Mouse (Mus musculus) small intestine, adult 2 months (tissue): ENCODE results near the gene Gimap9. TPM values are rescaled to one million over a fixed set of nuclear protein-coding genes. Genes with fewer than 3 reads are reported as not detected.

Experiments used
- H3K27ac ChIP-seq: fragments of 200-500 bp; 2 replicates; pipeline ENCODE4 v1.5.1; 2012; ENCODE audit warnings: low read depth, low read length, control low read depth, inconsistent platforms; ENCODE audit not compliant: insufficient read depth
- H3K27me3 ChIP-seq: fragments of 200-500 bp; 2 replicates; pipeline ENCODE4 v1.6.1; 2012; ENCODE audit warnings: mild to moderate bottlenecking, moderate library complexity, low read length, inconsistent platforms; ENCODE audit not compliant: control insufficient read depth, insufficient read depth
- H3K36me3 ChIP-seq: fragments of 200-500 bp; 2 replicates; pipeline ENCODE4 v1.6.1; 2012; ENCODE audit warnings: mild to moderate bottlenecking, low read length, control low read depth, inconsistent platforms; ENCODE audit not compliant: control insufficient read depth, insufficient read depth
- H3K4me1 ChIP-seq: fragments of 200-500 bp; 2 replicates; pipeline ENCODE4 v1.6.1; 2012; ENCODE audit warnings: low read length, inconsistent platforms, mixed read lengths; ENCODE audit not compliant: control insufficient read depth, insufficient read depth, insufficient read length
- H3K4me3 ChIP-seq: fragments of 200-500 bp; 2 replicates; pipeline ENCODE4 v1.5.1; 2012; ENCODE audit warnings: low read depth, mild to moderate bottlenecking, control low read depth, inconsistent platforms, low read length, moderate library complexity
- CTCF ChIP-seq: fragments of 200-500 bp; IDR thresholded peaks from 2 replicates; pipeline ENCODE4 v1.5.1; 2012; ENCODE audit warnings: low read depth, mild to moderate bottlenecking, control low read depth, inconsistent platforms, low read length, moderate library complexity, mixed read lengths; ENCODE audit not compliant: insufficient replicate concordance, insufficient read length; ENCODE audit errors: extremely low read depth
- POLR2A ChIP-seq: fragments of 200-500 bp; IDR thresholded peaks from 2 replicates; pipeline ENCODE4 v1.6.1; 2012; ENCODE audit warnings: low read depth, mild to moderate bottlenecking, control low read depth, inconsistent platforms, low read length, moderate library complexity
- WGBS: fragments of 180-500 bp; shearing (Covaris S2); methylation state at CpG from one replicate; pipeline ENCODE4 v1.1.7; 2018; 5-methylcytosine and 5-hydroxymethylcytosine counted together
- polyA plus RNA-seq: library from polyadenylated mRNA; depleted of rRNA; stranded (reverse); fragments of >200 nt; gene quantifications from 2 replicates; pipeline ENCODE4 v1.2.3, GENCODE M21; 2012; rRNA removed

The Gimap9 gene
- polyA plus RNA-seq, 1 experiment: 0.62 TPM

DNA sequence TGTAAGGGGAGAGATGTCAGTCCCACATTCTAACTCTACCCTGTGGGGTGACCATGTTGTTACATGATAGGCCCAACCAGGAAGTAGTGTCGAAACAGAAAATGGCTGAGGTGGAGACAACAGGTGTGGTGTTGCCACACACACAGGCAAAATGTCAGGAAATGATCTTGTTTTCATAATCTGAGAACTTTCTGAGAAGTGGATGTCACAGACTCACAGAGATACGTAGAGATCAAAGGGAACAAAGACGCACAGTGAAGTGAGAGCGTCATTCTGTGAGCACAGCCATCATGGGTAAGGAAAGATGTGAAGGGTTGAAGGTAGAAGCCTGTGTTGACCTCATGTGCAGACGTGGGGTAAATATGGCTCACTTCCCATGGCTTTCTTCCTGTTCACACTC is 51.8 kb downstream of the Gimap9 start:
- Histone ChIP-seq H3K27ac (peak overlapping the region; percentile 54), H3K36me3 (no peaks in the 10 kb centered on the region), H3K4me3 (no peak overlapping the region), H3K27me3 (no peaks in the 10 kb centered on the region), H3K4me1 (peaks cover 4% of the 10 kb centered on the region; the same call in 1 of the 2 replicates)
- 92% methylated on average over 5 of the region's 5 CpGs for WGBS
- TF ChIP-seq POLR2A (no peak), CTCF (no peak)

Other genes with a start within 250 kb of the Gimap9 start
- 12.4 and 24.7 TPM in 2 replicates for gene Zfp467, start 230.3 kb upstream of the Gimap9 start, polyA plus RNA-seq
- 0.98 and 3.0 TPM in 2 replicates for gene Sspo, start 227.9 kb upstream of the Gimap9 start, polyA plus RNA-seq
- 11.8 and 26.3 TPM in 2 replicates for gene Atp6v0e2, start 138.5 kb upstream of the Gimap9 start, polyA plus RNA-seq
- gene Lrrc61, start 121.3 kb upstream of the Gimap9 start, polyA plus RNA-seq: 8.7 and 12.4 TPM in 2 replicates
- 28.4 and 39.8 TPM in 2 replicates for gene Rarres2, start 103.3 kb upstream of the Gimap9 start, polyA plus RNA-seq
- gene Gm45021, start 86.5 kb upstream of the Gimap9 start, polyA plus RNA-seq: not detected in 2 replicates
- gene Repin1, start 82.2 kb upstream of the Gimap9 start, polyA plus RNA-seq: 8.1 and 10.2 TPM in 2 replicates
- gene Gm44965, start 82.2 kb upstream of the Gimap9 start, polyA plus RNA-seq: not detected in 2 replicates
- 1.9 and 3.1 TPM in 2 replicates for gene Zfp775, start 74.1 kb upstream of the Gimap9 start, polyA plus RNA-seq
- 0.43 and 0.96 TPM in 2 replicates for gene AI854703, start 49.4 kb upstream of the Gimap9 start, polyA plus RNA-seq
- gene Gimap8, start 28.9 kb upstream of the Gimap9 start, polyA plus RNA-seq: 0.72 and 1.5 TPM in 2 replicates
- gene Gimap4, start 8.4 kb downstream of the Gimap9 start, polyA plus RNA-seq: 4.3 and 9.3 TPM in 2 replicates
- 2.0 and 5.0 TPM in 2 replicates for gene Gimap6, start 32.1 kb downstream of the Gimap9 start, polyA plus RNA-seq
- gene Gm28053, start 42.5 kb downstream of the Gimap9 start, polyA plus RNA-seq: not detected in 2 replicates
- 1.5 and 2.5 TPM in 2 replicates for gene Gimap7, start 42.5 kb downstream of the Gimap9 start, polyA plus RNA-seq
- gene Gimap1, start 62.9 kb downstream of the Gimap9 start, polyA plus RNA-seq: 18.8 and 29.1 TPM in 2 replicates
- gene Gimap5, start 70.1 kb downstream of the Gimap9 start, polyA plus RNA-seq: 4.9 and 10.2 TPM in 2 replicates
- 6.2 and 13.0 TPM in 2 replicates for gene Gimap3, start 94.7 kb downstream of the Gimap9 start, polyA plus RNA-seq
- 52.3 and 84.3 TPM in 2 replicates for gene Tmem176a, start 164.8 kb downstream of the Gimap9 start, polyA plus RNA-seq
- gene Tmem176b, start 165.4 kb downstream of the Gimap9 start, polyA plus RNA-seq: 118 and 211 TPM in 2 replicates
- gene Aoc1, start 196.8 kb downstream of the Gimap9 start, polyA plus RNA-seq: 85.5 and 894 TPM in 2 replicates